Mouse (Mus musculus) limb, embryonic 14.5 days (tissue): ENCODE results near the gene Ubl3. TPM values are rescaled to one million over a fixed set of nuclear protein-coding genes. Genes with fewer than 3 reads are reported as not detected.

Source experiments
- ATAC-seq: fragments of 200-750 bp; cut with Nextera tagmentation; 2 replicates; pipeline ENCODE4 v1.8.0; 2017; ENCODE audit warnings: low read depth, moderate number of reproducible peaks, moderate TSS enrichment; ENCODE audit not compliant: low FRiP score
- DNase-seq: peaks from one replicate; pipeline ENCODE4 v3.0.0-alpha.2; 2015; ENCODE audit warnings: low spot score
- H3K27ac ChIP-seq: fragments of 300-500 bp; sonication (generic); replicated peaks from 2 replicates; pipeline ENCODE4 v1.5.1; 2014; ENCODE audit warnings: low read depth, mild to moderate bottlenecking, low read length, moderate library complexity, mixed read lengths
- H3K27me3 ChIP-seq: fragments of 300-500 bp; sonication (generic); 2 replicates; pipeline ENCODE4 v1.6.1; 2014; ENCODE audit warnings: low read length, mixed read lengths; ENCODE audit not compliant: control insufficient read depth, insufficient read depth
- H3K36me3 ChIP-seq: fragments of 300-500 bp; sonication (generic); 2 replicates; pipeline ENCODE4 v1.6.1; 2014; ENCODE audit warnings: mild to moderate bottlenecking, low read length, moderate library complexity, mixed read lengths; ENCODE audit not compliant: control insufficient read depth, insufficient read depth
- H3K4me1 ChIP-seq: fragments of 300-500 bp; sonication (generic); 2 replicates; pipeline ENCODE4 v1.6.1; 2014; ENCODE audit warnings: antibody characterized with exemption, low read length, mixed read lengths; ENCODE audit not compliant: control insufficient read depth, insufficient read depth
- H3K4me2 ChIP-seq: fragments of 300-500 bp; sonication (generic); replicated peaks from 2 replicates; pipeline ENCODE4 v1.6.1; 2014; ENCODE audit warnings: low read depth, mild to moderate bottlenecking, low read length, moderate library complexity; ENCODE audit not compliant: severe bottlenecking
- H3K4me3 ChIP-seq: fragments of 300-500 bp; sonication (generic); replicated peaks from 2 replicates; pipeline ENCODE4 v1.5.1; 2014; ENCODE audit warnings: low read length
- H3K9ac ChIP-seq: fragments of 300-500 bp; sonication (generic); 2 replicates; pipeline ENCODE4 v1.6.1; 2014; ENCODE audit warnings: mild to moderate bottlenecking, low read depth, low read length, moderate library complexity; ENCODE audit not compliant: severe bottlenecking
- H3K9me3 ChIP-seq: fragments of 300-500 bp; sonication (generic); 2 replicates; pipeline ENCODE4 v1.6.1; 2016; ENCODE audit warnings: low read length; ENCODE audit not compliant: control insufficient read depth
- POLR2A ChIP-seq: fragments of 200-500 bp; IDR thresholded peaks from 2 replicates; pipeline ENCODE4 v1.8.0; 2012; ENCODE audit warnings: inconsistent platforms, mild to moderate bottlenecking, moderate library complexity, borderline replicate concordance; ENCODE audit not compliant: insufficient read depth, insufficient read length; ENCODE audit errors: extremely low read depth
- WGBS: fragments of 180-500 bp; shearing (Covaris S2); extraction: QIAGEN DNeasy Blood & Tissue Kit; methylation state at CpG from one replicate; pipeline ENCODE4 v1.1.7; 2014; 5-methylcytosine and 5-hydroxymethylcytosine counted together
- polyA plus RNA-seq, 2 experiments: library from polyadenylated mRNA; depleted of rRNA in 1 of 2; stranded (reverse) in 1 of 2; unstranded in 1 of 2; fragments of >200 nt; fragmentation: Nextera tagmentation in 1 of 2; extraction: Ambion mirVana in 1 of 2; gene quantifications; 2 replicates each; pipeline versions ENCODE4 v1.2.1 to v1.2.3; 2012 to 2014

Gene Ubl3
- polyA plus RNA-seq, 2 experiments: 30.3 to 73.6 TPM

DNA sequence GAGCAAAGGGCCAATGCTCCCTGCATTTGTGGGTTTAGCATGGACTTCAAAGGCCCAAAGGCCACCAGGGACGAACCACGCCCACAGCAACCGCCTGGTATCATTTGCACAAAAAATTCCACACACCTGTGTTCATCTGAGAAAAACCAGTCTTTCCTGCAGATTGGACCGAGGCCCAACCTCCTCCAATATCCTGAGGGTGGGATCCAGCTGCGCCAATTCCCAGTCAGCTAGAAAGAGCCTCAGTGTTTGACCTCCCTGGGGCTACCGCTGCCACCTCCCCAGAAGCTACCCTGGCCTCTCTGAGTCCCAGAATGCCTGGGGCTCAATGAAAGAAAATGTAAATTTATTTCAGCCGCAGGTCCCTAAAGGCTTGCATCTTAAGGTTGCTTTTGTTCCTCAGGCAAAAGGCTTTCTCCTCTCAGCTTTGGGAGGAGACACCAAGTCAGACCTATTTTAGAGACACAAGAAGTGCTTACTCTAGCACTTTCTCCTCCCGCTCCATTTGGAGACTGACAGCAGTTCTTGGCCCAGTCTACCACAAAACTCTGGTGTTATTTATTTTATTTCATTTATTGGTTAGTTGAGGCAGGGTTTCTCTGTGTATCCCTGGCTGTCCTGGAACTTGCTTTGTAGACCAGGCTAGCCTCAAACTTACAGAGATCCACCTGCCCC, 85.5 kb downstream of the Ubl3 start:
- Histone ChIP-seq H3K9me3 (no peaks in the 10 kb centered on the region), H3K27me3 (no peaks in the 10 kb centered on the region), H3K4me1 (peaks cover 10% of the 10 kb centered on the region), H3K9ac (no peak overlapping the region), H3K36me3 (no peaks in the 10 kb centered on the region), H3K27ac (no peak overlapping the region), H3K4me2 (no peak overlapping the region), H3K4me3 (no peak overlapping the region)
- no peak for ATAC-seq
- no peak for TF ChIP-seq POLR2A
- WGBS: 22% methylated on average over 8 of the region's 8 CpGs
- peak; percentile 27 for DNase-seq

DNA sequence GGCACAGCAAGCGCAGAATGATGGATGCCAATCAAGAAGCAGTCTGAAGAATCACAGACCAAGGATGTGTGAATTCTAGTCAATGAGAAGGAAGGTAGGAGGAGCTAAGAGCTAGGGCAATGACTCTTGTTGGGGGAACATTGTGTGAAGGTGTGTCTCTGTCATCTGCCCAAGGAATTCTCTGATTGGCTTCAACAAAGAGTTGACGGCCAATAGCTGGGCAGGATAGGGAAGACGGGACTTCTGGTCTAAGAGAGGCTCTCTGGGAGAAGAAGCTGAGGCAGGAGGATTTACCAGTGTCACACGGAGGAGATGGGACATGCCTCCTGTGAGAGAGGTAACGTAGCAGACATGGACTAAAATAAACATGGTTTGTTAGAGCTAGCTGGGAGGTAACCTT, 86.5 kb downstream of the Ubl3 start:
- Histone ChIP-seq H3K27me3 (no peaks in the 10 kb centered on the region), H3K36me3 (no peaks in the 10 kb centered on the region), H3K9ac (no peak overlapping the region), H3K4me1 (peaks cover 10% of the 10 kb centered on the region), H3K9me3 (no peaks in the 10 kb centered on the region), H3K4me2 (no peak overlapping the region), H3K4me3 (no peak overlapping the region), H3K27ac (no peak overlapping the region)
- TF ChIP-seq POLR2A: no peak
- WGBS: 84% methylated on average over 5 of the region's 5 CpGs
- DNase-seq (no peak), ATAC-seq (no peak)

DNA sequence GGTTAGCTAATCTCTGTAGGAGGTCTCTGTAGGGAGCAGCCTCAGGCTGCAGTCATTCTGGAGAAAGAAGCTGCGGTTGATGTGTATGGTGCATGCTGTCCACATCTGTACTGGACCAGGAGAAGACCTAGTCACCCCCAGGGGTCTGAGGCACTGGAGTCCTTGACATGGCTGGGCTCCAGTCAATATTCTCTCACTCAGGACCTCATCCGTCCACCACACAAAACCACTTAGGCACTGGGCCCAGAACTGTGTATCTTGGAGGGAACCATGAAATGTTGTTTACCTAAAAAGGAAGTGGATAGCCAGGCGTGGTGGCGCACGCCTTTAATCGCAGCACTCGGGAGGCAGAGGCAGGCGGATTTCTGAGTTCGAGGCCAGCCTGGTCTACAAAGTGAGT, 87.5 kb downstream of the Ubl3 start:
- TF ChIP-seq POLR2A: no peak
- no peak for DNase-seq
- Histone ChIP-seq H3K9me3 (no peaks in the 10 kb centered on the region), H3K4me1 (peaks cover 10% of the 10 kb centered on the region), H3K9ac (no peak overlapping the region), H3K27ac (no peak overlapping the region), H3K36me3 (no peaks in the 10 kb centered on the region), H3K27me3 (no peaks in the 10 kb centered on the region), H3K4me2 (no peak overlapping the region), H3K4me3 (no peak overlapping the region)
- ATAC-seq: no peak
- 94% methylated on average over 9 of the region's 9 CpGs for WGBS

DNA sequence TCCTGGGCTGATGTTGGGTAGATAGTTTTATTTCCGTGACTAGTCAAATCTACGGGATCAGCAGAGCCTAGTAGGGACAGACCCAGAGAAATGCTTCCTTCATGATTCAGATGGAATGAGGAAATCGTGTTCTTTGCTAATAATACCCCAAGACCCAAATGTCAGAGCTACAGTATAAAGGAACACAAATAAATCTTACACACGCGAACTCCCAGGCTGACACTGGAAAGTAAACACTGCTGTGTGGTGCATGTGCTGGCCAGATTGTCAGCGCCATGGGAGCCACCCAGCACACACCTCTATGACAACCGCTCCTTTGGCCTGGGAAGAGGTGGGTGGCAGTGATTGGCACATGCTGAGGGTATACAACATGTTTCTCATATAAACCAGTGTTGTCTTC, 88.1 kb downstream of the Ubl3 start:
- ATAC-seq: no peak
- Histone ChIP-seq H3K4me1 (peaks cover 10% of the 10 kb centered on the region), H3K4me2 (no peak overlapping the region), H3K4me3 (no peak overlapping the region), H3K36me3 (no peaks in the 10 kb centered on the region), H3K27me3 (no peaks in the 10 kb centered on the region), H3K9ac (no peak overlapping the region), H3K27ac (no peak overlapping the region), H3K9me3 (no peaks in the 10 kb centered on the region)
- no peak for TF ChIP-seq POLR2A
- WGBS: 80% methylated on average over 7 of the region's 7 CpGs
- DNase-seq: no peak

DNA sequence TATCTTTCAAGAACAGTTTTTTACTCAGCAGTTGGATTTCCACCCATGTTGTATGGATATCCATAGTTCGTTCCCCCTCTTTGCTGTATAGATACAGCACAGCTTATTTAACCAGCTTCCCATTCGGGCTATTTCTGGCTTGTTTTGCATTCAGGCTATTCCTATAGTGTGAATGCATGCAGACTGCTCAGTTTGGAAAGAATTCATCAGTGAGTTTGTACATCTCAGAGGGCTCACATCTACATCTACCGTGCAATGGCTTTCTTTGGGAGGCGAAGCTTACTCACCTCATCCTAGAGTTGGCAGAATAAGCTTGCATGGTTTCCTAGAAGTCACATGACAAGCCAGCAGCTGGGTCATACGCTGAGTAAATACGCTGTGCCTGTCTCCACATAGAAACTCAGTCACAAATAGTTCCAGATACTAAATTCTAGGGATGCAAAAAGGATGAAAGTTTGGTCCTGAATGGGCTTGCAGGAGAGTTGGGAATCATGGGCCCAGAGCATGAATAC, 88.8 kb downstream of the Ubl3 start:
- no peak overlapping the region for H3K27ac ChIP-seq
- no peaks in the 10 kb centered on the region for H3K36me3 ChIP-seq
- H3K9me3 ChIP-seq: no peaks in the 10 kb centered on the region
- ATAC-seq: no peak
- TF ChIP-seq POLR2A: no peak
- H3K4me3 ChIP-seq: no peak overlapping the region
- DNase-seq: no peak
- H3K9ac ChIP-seq: no peak overlapping the region
- H3K4me2 ChIP-seq: no peak overlapping the region
- WGBS: 87% methylated on average over 6 of the region's 6 CpGs
- H3K4me1 ChIP-seq: peaks cover 6% of the 10 kb centered on the region
- H3K27me3 ChIP-seq: no peaks in the 10 kb centered on the region

Other genes with a start within 250 kb of the Ubl3 start
- 8.1 and 9.3 TPM in 2 replicates for gene Slc7a1, start 152.9 kb downstream of the Ubl3 start, polyA plus RNA-seq (2012; rRNA removed)
- 22.5 and 27.0 TPM in 2 replicates for gene Slc7a1, start 152.9 kb downstream of the Ubl3 start, polyA plus RNA-seq (2014; fragmentation: Nextera tagmentation; extraction: Ambion mirVana)